Mouse (Mus musculus) urinary bladder, postnatal 25 days (tissue): ENCODE measurements around the gene Myt1l.

Experiments used
- DNase-seq: peaks from one replicate; pipeline ENCODE4 v3.0.0; 2022; ENCODE audit warnings: low spot score

Gene Myt1l

DNA sequence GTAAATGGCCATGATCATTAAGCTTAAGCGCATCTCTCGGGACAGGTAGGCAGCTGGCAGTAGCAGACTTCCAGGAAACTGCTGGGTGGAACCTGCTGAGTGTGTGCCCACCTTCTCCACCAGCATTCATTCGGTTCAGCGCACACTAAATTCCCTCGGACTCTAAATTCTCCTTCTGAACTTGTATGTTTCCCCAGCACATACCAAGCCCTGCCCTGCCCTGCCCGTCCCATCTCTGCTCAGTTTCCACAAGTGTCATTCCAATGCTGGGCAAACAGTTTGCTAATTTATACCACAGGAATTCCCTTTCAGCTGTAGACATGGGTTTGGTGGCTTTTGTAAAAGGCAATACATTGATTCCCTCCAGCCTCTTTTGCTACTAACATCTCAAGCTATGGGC, 436.8 kb downstream of the Myt1l start:
- no peak for DNase-seq

DNA sequence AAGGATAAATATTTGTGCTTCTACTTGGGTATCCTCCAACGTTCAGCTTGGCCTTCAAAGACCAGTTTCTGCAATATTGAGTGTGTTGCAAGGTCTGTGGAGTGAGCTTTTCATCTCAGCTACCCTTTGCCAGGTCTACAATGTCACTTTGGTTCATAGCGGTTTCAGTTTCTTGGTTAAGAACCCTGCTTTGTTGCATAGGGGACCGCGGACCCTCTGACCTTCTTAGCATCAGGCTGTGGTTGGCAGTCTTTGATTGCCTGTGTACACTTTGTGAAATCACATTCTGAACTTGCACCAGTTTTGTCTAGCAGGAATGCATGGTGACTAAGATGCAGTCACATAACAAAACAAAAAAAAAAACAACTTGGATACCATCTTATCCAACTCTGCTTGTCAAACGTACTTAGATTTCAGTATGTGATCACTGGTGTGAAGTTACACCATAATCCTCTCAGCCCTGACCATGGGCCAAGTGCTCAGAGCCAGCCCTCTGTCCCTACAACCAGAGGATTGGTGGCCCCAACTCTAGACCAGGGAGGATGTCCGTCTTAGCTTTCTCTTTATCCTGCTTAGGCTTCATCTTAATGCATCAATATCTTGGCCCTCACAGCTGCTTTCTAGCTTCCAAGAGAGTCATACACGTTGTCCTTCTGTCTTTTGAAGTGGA, 443.7 kb downstream of the Myt1l start:
- no peak for DNase-seq

DNA sequence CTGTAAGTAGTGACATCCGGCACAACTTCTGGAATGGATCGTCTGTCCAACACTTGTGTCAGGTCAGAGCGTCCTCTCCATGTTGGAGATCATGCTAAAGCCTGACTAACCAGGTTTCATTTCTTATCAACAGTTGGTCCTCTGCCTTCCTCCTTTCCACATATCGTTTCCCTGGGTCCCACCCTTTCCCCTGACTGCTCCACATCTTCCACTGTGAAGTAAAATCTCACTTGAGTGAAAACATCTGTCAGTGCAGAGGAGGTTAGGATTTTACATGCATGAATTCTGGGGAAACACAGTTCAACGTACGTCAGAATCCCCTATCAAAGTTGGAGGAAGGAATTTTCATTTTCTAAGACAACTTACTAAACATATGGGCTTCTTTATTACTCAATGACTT, 444.3 kb downstream of the Myt1l start:
- no peak for DNase-seq
